Mouse (Mus musculus) spleen, postnatal 10 days (tissue): Measurements from ENCODE around the gene Cacna2d3.

ENCODE experiments used
- DNase-seq, 2 experiments: peaks; one replicate each; pipeline ENCODE4 v3.0.0; 2021 to 2022; ENCODE audit warnings: low spot score in 2 of 2

Gene Cacna2d3

GRCm38 (mm10) chr14:29387761-29388160 lies 333.9 kb downstream of the Cacna2d3 start:
- no peak for DNase-seq

- no peak for DNase-seq
These were observed 336.2 kb downstream of the Cacna2d3 start for GRCm38 (mm10) chr14:29385500-29385899.

- no peak for DNase-seq
These were observed 338.9 kb downstream of the Cacna2d3 start for GRCm38 (mm10) chr14:29382786-29383185.

- DNase-seq: no peak
These were observed 354.8 kb downstream of the Cacna2d3 start for GRCm38 (mm10) chr14:29366911-29367310.

- no peak for DNase-seq
These were observed 359.2 kb downstream of the Cacna2d3 start for GRCm38 (mm10) chr14:29362448-29362847.

GRCm38 (mm10) chr14:29350627-29351026 lies 371.0 kb downstream of the Cacna2d3 start:
- no peak for DNase-seq

GRCm38 (mm10) chr14:29341581-29341980 lies 380.1 kb downstream of the Cacna2d3 start:
- DNase-seq: no peak

- no peak for DNase-seq
These were observed 380.9 kb downstream of the Cacna2d3 start for GRCm38 (mm10) chr14:29340728-29341127.

- DNase-seq: no peak
These were observed 386.8 kb downstream of the Cacna2d3 start for GRCm38 (mm10) chr14:29334897-29335296.

- DNase-seq: no peak
These were observed 387.4 kb downstream of the Cacna2d3 start for GRCm38 (mm10) chr14:29334216-29334615.

GRCm38 (mm10) chr14:29324430-29324782 lies 397.3 kb downstream of the Cacna2d3 start:
- DNase-seq: no peak

- DNase-seq: no peak
These were observed 397.8 kb downstream of the Cacna2d3 start for GRCm38 (mm10) chr14:29323718-29324429.

GRCm38 (mm10) chr14:29313431-29313830 lies 408.2 kb downstream of the Cacna2d3 start:
- no peak for DNase-seq

- no peak for DNase-seq
These were observed 416.0 kb downstream of the Cacna2d3 start for GRCm38 (mm10) chr14:29305623-29306022.

GRCm38 (mm10) chr14:29296185-29296754 lies 425.4 kb downstream of the Cacna2d3 start:
- no peak for DNase-seq

GRCm38 (mm10) chr14:29278901-29279300 lies 442.8 kb downstream of the Cacna2d3 start:
- no peak for DNase-seq

GRCm38 (mm10) chr14:29278401-29278800 lies 443.3 kb downstream of the Cacna2d3 start:
- no peak for DNase-seq

- DNase-seq: no peak
These were observed 444.0 kb downstream of the Cacna2d3 start for GRCm38 (mm10) chr14:29277701-29278100.

- no peak for DNase-seq
These were observed 447.8 kb downstream of the Cacna2d3 start for GRCm38 (mm10) chr14:29273890-29274289.

GRCm38 (mm10) chr14:29270541-29270940 lies 451.1 kb downstream of the Cacna2d3 start:
- DNase-seq: no peak

- DNase-seq: no peak
These were observed 451.8 kb downstream of the Cacna2d3 start for GRCm38 (mm10) chr14:29269816-29270215.

- no peak for DNase-seq
These were observed 453.1 kb downstream of the Cacna2d3 start for GRCm38 (mm10) chr14:29268609-29269008.

- DNase-seq: no peak
These were observed 454.3 kb downstream of the Cacna2d3 start for GRCm38 (mm10) chr14:29267233-29267874.
